16 mouse cellular contexts compared by ENCODE assay signal in the genomic region with DNA sequence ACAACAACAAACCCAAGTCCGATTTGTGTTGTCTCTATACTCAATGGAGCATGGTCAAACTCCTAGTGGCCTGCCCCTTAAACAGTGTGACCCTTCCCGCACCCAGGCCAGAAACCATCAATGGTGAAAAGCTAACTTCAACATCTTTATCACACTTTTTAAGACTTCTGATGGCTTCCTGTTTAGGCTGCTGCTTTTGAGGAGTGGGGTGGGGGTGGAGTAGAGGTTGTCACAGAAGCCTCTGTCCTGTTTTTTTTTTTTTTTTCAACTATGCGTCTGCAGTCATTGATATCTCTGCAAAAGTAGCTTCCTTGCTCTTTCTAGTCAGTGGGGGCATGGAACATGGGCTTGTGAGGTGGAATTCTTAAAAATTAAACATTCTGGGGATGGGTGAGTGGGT.
"Had no signal": no experiment of that assay in that cellular context is flagged by ENCODE, and none has a peak within 500 bp of the region (broad histone marks: within the 10 kb centered on the region; RNA-seq: fewer than 3 reads in every experiment).

No protein-coding gene starts in this region.

- H3K9me3 ChIP-seq: limb, embryonic 15.5 days; liver, embryonic 12.5 days; midbrain, embryonic 12.5 days; neural tube, embryonic 15.5 days had no signal

- H3K4me3 ChIP-seq: limb, embryonic 15.5 days; liver, embryonic 12.5 days; midbrain, embryonic 12.5 days; neural tube, embryonic 15.5 days had no signal

- DNase-seq: kidney, adult 18-20 months; kidney, postnatal 25 days; layer of hippocampus, adult 9-11 months; layer of hippocampus, postnatal 36 days; lung, embryonic 14.5 days; lung, postnatal 10 days; lung, postnatal 4 days; right cerebral cortex, adult 18-20 months; right cerebral cortex, postnatal 25 days; thymus, postnatal 4 days had no signal

- ATAC-seq: liver, embryonic 12.5 days; midbrain, embryonic 16.5 days had no signal

- H3K36me3 ChIP-seq: limb, embryonic 15.5 days; liver, embryonic 12.5 days; midbrain, embryonic 12.5 days; neural tube, embryonic 15.5 days had no signal

- H3K9ac ChIP-seq: limb, embryonic 15.5 days; liver, embryonic 12.5 days; lung, embryonic 14.5 days; midbrain, embryonic 12.5 days; neural tube, embryonic 15.5 days had no signal

- H3K27ac ChIP-seq: limb, embryonic 15.5 days; liver, embryonic 12.5 days; midbrain, embryonic 12.5 days; neural tube, embryonic 15.5 days; stomach, postnatal 0 days had no signal

- H3K27me3 ChIP-seq: limb, embryonic 15.5 days; midbrain, embryonic 12.5 days; neural tube, embryonic 15.5 days had no signal

- H3K4me2 ChIP-seq: limb, embryonic 15.5 days; liver, embryonic 12.5 days; lung, embryonic 14.5 days; midbrain, embryonic 12.5 days; neural tube, embryonic 15.5 days had no signal
